Comparison of ENCODE assay signal across 9 mouse cellular contexts in the genomic region with DNA sequence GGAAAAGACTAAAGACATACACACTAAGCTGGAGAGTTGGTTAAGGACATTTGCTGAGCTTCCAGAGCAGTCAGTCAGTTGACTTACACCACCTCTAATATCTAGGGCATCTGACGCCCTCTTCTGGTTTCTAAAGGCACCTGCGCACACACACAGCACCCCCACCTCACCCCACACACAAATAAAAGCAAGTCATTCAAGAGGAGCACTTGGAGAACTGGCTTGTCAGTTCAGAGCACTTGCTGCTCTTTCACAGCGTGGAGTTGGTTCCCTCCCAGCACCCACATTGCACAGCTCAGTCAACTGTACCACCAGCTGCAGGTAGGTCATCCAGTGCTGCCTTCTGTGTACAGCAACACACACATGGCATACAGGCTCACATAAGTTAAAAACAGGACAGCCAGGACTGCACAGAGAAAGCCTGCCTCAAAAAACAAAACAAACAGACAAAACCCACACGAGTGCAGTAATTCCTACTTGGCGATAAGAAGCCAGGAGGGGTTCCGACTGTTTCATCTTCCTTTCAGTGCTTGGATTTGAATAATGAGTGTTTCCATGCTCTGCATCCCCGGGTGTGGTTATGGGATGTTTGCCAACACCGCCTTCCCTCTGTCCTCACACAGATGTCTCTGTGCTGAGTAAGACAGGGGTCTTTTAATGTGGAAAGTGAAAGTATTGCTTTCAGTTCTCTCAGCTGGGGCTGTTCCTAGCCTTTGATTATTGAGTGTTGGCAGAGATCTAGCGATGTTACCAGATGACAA. TPM values are rescaled to one million over a fixed set of nuclear protein-coding genes. Genes with fewer than 3 reads are reported as not detected.
DNase-seq lines count a peak whose midpoint lies in the region; ATAC-seq and TF ChIP-seq lines count a peak whose summit lies in the region.
"Had no signal": no experiment of that assay in that cellular context is flagged by ENCODE, and none has a peak within 500 bp of the region (broad histone marks: within the 10 kb centered on the region; RNA-seq: fewer than 3 reads in every experiment).

No protein-coding gene starts in this region.

- H3K27ac ChIP-seq in liver, embryonic 13.5 days, result no peak overlapping the region
- no peak overlapping the region for H3K27ac ChIP-seq in liver, embryonic 11.5 days (ENCODE audit: low read depth, low read length)
- H3K27ac ChIP-seq in bone marrow, adult 2 months (ENCODE audit: control insufficient read depth, insufficient read depth, low read depth, low read length, poor library complexity), result no peak overlapping the region; the same call in 1 of the 2 replicates
- H3K27ac ChIP-seq: embryonic facial prominence, embryonic 12.5 days had no signal

- ATAC-seq in liver, embryonic 13.5 days (ENCODE audit: low read depth), result 0 out of 2 replicates have a peak, but pooled peaks have one; percentile 24
- no peak for ATAC-seq in liver, embryonic 11.5 days (replicated peaks; ENCODE audit: low FRiP score)

- H3K4me2 ChIP-seq in liver, embryonic 13.5 days, result no peak overlapping the region
- H3K4me2 ChIP-seq in liver, embryonic 11.5 days, result no peak overlapping the region
- peak overlapping the region; percentile 85 for H3K4me2 ChIP-seq in myocyte (ENCODE audit: low read depth)
- H3K4me2 ChIP-seq: embryonic facial prominence, embryonic 12.5 days had no signal

- intact Hi-C loops in left cerebral cortex, postnatal 10 days (cut with DNase I), result no loop called here

- no peaks in the 10 kb centered on the region for H3K9me3 ChIP-seq in liver, embryonic 13.5 days (replicated peaks)
- no peaks in the 10 kb centered on the region for H3K9me3 ChIP-seq in liver, embryonic 11.5 days (ENCODE audit: control insufficient read depth, low read length)
- H3K9me3 ChIP-seq: embryonic facial prominence, embryonic 12.5 days had no signal

- TF ChIP-seq CTCF in bone marrow, adult 2 months (IDR thresholded peaks at IDR 0.05; ENCODE audit: control insufficient read depth, insufficient read depth, low read length), result peak; percentile 59

- peaks cover 85% of the 10 kb centered on the region for H3K4me1 ChIP-seq in liver, embryonic 13.5 days (replicated peaks)
- H3K4me1 ChIP-seq in liver, embryonic 11.5 days (replicated peaks; ENCODE audit: control insufficient read depth, insufficient read depth, low read length), result peaks cover 42% of the 10 kb centered on the region
- H3K4me1 ChIP-seq in bone marrow, adult 2 months (ENCODE audit: control insufficient read depth, insufficient read depth, low read length), result peaks cover 9% of the 10 kb centered on the region

- no peak overlapping the region for H3K9ac ChIP-seq in liver, embryonic 13.5 days
- H3K9ac ChIP-seq in liver, embryonic 11.5 days (ENCODE audit: low read depth, low read length), result no peak overlapping the region
- H3K9ac ChIP-seq: embryonic facial prominence, embryonic 12.5 days had no signal

- DNase-seq in liver, embryonic 13.5 days, result no peak
- DNase-seq in liver, embryonic 11.5 days (ENCODE audit: low spot score), result no peak
- peak; percentile 44 to 64 for DNase-seq in frontal cortex, adult 2 months (ENCODE audit: extremely low spot score in 1 of 2, low spot score in 1 of 2)
- DNase-seq in induced T-regulatory cell, adult 2 months (ENCODE audit: low read depth), result peak; percentile 79
- peak; percentile 49 to 78 for DNase-seq in left cerebral cortex, postnatal 10 days (ENCODE audit: extremely low spot score in 1 of 2, low spot score in 2 of 2)
- DNase-seq in thymus, postnatal 10 days (ENCODE audit: low spot score in 2 of 2), result peak; percentile 69 to 76

- no peaks in the 10 kb centered on the region for H3K27me3 ChIP-seq in liver, embryonic 13.5 days
- H3K27me3 ChIP-seq in liver, embryonic 11.5 days (replicated peaks; ENCODE audit: control insufficient read depth, insufficient read depth, low read length), result no peaks in the 10 kb centered on the region
- no peaks in the 10 kb centered on the region for H3K27me3 ChIP-seq in myocyte (ENCODE audit: control insufficient read depth, insufficient read depth, insufficient read length)
- H3K27me3 ChIP-seq: embryonic facial prominence, embryonic 12.5 days had no signal

- 52% methylated on average over 9 of the region's 9 CpGs for WGBS in liver, embryonic 13.5 days (ENCODE audit: insufficient replicate concordance)
- WGBS in liver, embryonic 11.5 days, result 66% methylated on average over 9 of the region's 9 CpGs
- WGBS in bone marrow, adult 2 months, result 8% methylated on average over 9 of the region's 9 CpGs

- H3K79me2 ChIP-seq in myocyte (ENCODE audit: control insufficient read depth, insufficient read depth), result peaks cover 48% of the 10 kb centered on the region

- TF ChIP-seq POLR2A in bone marrow, adult 2 months (IDR thresholded peaks at IDR 0.05; ENCODE audit: borderline replicate concordance, control insufficient read depth, low read depth, low read length), result no peak
- no peak for TF ChIP-seq POLR2A in myocyte (IDR thresholded peaks at IDR 0.05; ENCODE audit: insufficient read length, low read depth)

- H3K36me3 ChIP-seq in liver, embryonic 13.5 days, result no peaks in the 10 kb centered on the region
- H3K36me3 ChIP-seq in liver, embryonic 11.5 days (ENCODE audit: control insufficient read depth, insufficient read depth, low read length), result no peaks in the 10 kb centered on the region
- H3K36me3 ChIP-seq in myocyte (ENCODE audit: control insufficient read depth, insufficient read depth), result no peaks in the 10 kb centered on the region
- H3K36me3 ChIP-seq: embryonic facial prominence, embryonic 12.5 days had no signal

- no peak overlapping the region for H3K4me3 ChIP-seq in liver, embryonic 13.5 days (replicated peaks)
- H3K4me3 ChIP-seq in liver, embryonic 11.5 days (ENCODE audit: low read depth, low read length), result no peak overlapping the region
- no peak overlapping the region for H3K4me3 ChIP-seq in bone marrow, adult 2 months (replicated peaks; ENCODE audit: control insufficient read depth, low read depth, low read length)
- peak overlapping the region; percentile 0 for H3K4me3 ChIP-seq in myocyte
- H3K4me3 ChIP-seq: embryonic facial prominence, embryonic 12.5 days had no signal

- no peak overlapping the region for H3ac ChIP-seq in myocyte (ENCODE audit: control insufficient read depth, insufficient read length)

TF ChIP-seq in myocyte, 11 proteins besides CTCF, POLR2A, EP300 and RAD21:
- TF ChIP-seq POLR2AphosphoS2 (IDR thresholded peaks at IDR 0.05; ENCODE audit: insufficient read length, low read depth) (no peak), TCF3 (IDR thresholded peaks at IDR 0.05; ENCODE audit: insufficient read length, low read depth) (no peak), TCF12 (IDR thresholded peaks at IDR 0.05; ENCODE audit: insufficient read depth, poor library complexity, severe bottlenecking) (no peak), MYOG (IDR thresholded peaks at IDR 0.05; ENCODE audit: control insufficient read depth in 1 of 3, insufficient read depth in 1 of 3, insufficient read length in 2 of 3, low read depth in 2 of 3) (peak in 1 of 3 experiments; percentile 2), CEBPB (IDR thresholded peaks at IDR 0.05; ENCODE audit: insufficient read depth, poor library complexity, severe bottlenecking) (0 out of 2 replicates have a peak, but pooled peaks have one; percentile 48), MYOD1 (IDR thresholded peaks at IDR 0.05; ENCODE audit: control insufficient read depth in 1 of 3, insufficient read length in 2 of 3, low read depth in 2 of 3) (peak in 1 of 3 experiments; percentile 10), USF1 (IDR thresholded peaks at IDR 0.05; ENCODE audit: low read depth) (no peak), REST (IDR thresholded peaks at IDR 0.05; ENCODE audit: insufficient read depth, insufficient read length) (no peak), MAX (IDR thresholded peaks at IDR 0.05; ENCODE audit: low read depth) (peak; percentile 46), E2F4 (IDR thresholded peaks at IDR 0.05; ENCODE audit: insufficient read depth) (no peak), SRF (IDR thresholded peaks at IDR 0.05; ENCODE audit: control insufficient read depth, insufficient read length, low read depth) (no peak)

RNA-seq across cellular contexts. Expression of a gene that starts 50.9 kb away (rescaled TPM):
- 5.3 and 5.4 TPM in 2 replicates for polyA plus RNA-seq in liver, embryonic 13.5 days (2015; fragmentation: Nextera tagmentation; extraction: Ambion mirVana)
- polyA plus RNA-seq in liver, embryonic 11.5 days (2014; fragmentation: Nextera tagmentation; extraction: Ambion mirVana), result 15.2 and 16.5 TPM in 2 replicates
- polyA plus RNA-seq in bone marrow, adult 2 months (2011; ENCODE audit: insufficient read depth, insufficient read length, low replicate concordance, missing spikeins), result 17.6 and 23.4 TPM in 2 replicates
- polyA plus RNA-seq in frontal cortex, adult 2 months (2012; rRNA removed), result 74.6 and 80.1 TPM in 2 replicates
- total RNA-seq in left cerebral cortex, postnatal 10 days (2021), result 100 to 1,000 TPM; 126 to 127 TPM
- polyA plus RNA-seq in myocyte (2012; fragmentation: generic; extraction: Trizol), result 74.5 TPM

Comparison
In these comparisons a context has a peak if more than half of its experiments do, and no peak if none do; other contexts are left out.
1. DNase-seq: peak in frontal cortex, adult 2 months (2 of 2), induced T-regulatory cell, adult 2 months (single experiment), left cerebral cortex, postnatal 10 days (2 of 2) and thymus, postnatal 10 days (2 of 2); none in liver, embryonic 13.5 days (single experiment) and liver, embryonic 11.5 days (single experiment).